Mouse (Mus musculus): ENCODE data around the gene Piezo1.

Piezo1 gene

GRCm38 (mm10) chr8:122571153-122571552, 20.0 kb upstream of the Piezo1 start:
- no peak for DNase-seq (ENCODE audit: low spot score)

- no peak for DNase-seq (ENCODE audit: low spot score)
These were observed 18.9 kb upstream of the Piezo1 start for GRCm38 (mm10) chr8:122569996-122570395.

- no peak for DNase-seq (ENCODE audit: low spot score)
These were observed 18.2 kb upstream of the Piezo1 start for GRCm38 (mm10) chr8:122569329-122569728.

- DNase-seq (ENCODE audit: low spot score) = no peak
These were observed 17.8 kb upstream of the Piezo1 start for GRCm38 (mm10) chr8:122568881-122569309.

GRCm38 (mm10) chr8:122568109-122568504, 17.0 kb upstream of the Piezo1 start:
- DNase-seq (ENCODE audit: low spot score) = peak; percentile 79

- DNase-seq (ENCODE audit: low spot score) = peak; percentile 95
These were observed 16.4 kb upstream of the Piezo1 start, which contains the start of gene Cdt1 for GRCm38 (mm10) chr8:122567361-122568108. Gene Cdt1 (plus strand): TSS chr8:122568015.

GRCm38 (mm10) chr8:122566766-122567165, 15.6 kb upstream of the Piezo1 start:
- no peak for DNase-seq (ENCODE audit: low spot score)

GRCm38 (mm10) chr8:122564363-122565352, 13.5 kb upstream of the Piezo1 start:
- no peak for DNase-seq (ENCODE audit: low spot score)

- DNase-seq (ENCODE audit: low spot score) = peak; percentile 76
These were observed 10.1 kb upstream of the Piezo1 start for GRCm38 (mm10) chr8:122561199-122561598.

GRCm38 (mm10) chr8:122558671-122559349, 7.7 kb upstream of the Piezo1 start:
- DNase-seq (ENCODE audit: low spot score) = no peak

- no peak for DNase-seq (ENCODE audit: low spot score)
These were observed 6.3 kb upstream of the Piezo1 start for GRCm38 (mm10) chr8:122557248-122558038.

- DNase-seq (ENCODE audit: low spot score) = peak; percentile 86
These were observed 5.2 kb upstream of the Piezo1 start for GRCm38 (mm10) chr8:122556030-122557009.

- no peak for DNase-seq (ENCODE audit: low spot score)
These were observed 3.7 kb upstream of the Piezo1 start for GRCm38 (mm10) chr8:122554786-122555185.

- no peak for DNase-seq (ENCODE audit: low spot score)
These were observed 199 bp downstream of the Piezo1 start for GRCm38 (mm10) chr8:122550995-122551264.

GRCm38 (mm10) chr8:122550234-122550994, 715 bp downstream of the Piezo1 start:
- peak; percentile 38 for DNase-seq (ENCODE audit: low spot score)

GRCm38 (mm10) chr8:122548891-122549439, 2.2 kb downstream of the Piezo1 start:
- peak; percentile 33 for DNase-seq (ENCODE audit: low spot score)

- DNase-seq (ENCODE audit: low spot score) = peak; percentile 22
These were observed 2.8 kb downstream of the Piezo1 start for GRCm38 (mm10) chr8:122548331-122548730.

GRCm38 (mm10) chr8:122547815-122548214, 3.3 kb downstream of the Piezo1 start:
- peak; percentile 76 for DNase-seq (ENCODE audit: low spot score)

- DNase-seq (ENCODE audit: low spot score) = no peak
These were observed 4.2 kb downstream of the Piezo1 start for GRCm38 (mm10) chr8:122546811-122547453.

Data from T-cell, adult 2 months (primary cell).